ENCODE assay signal across 9 mouse cellular contexts in genomic region chr8:84966603-84967002, GRCm38 (mm10). TPM values are rescaled to one million over a fixed set of nuclear protein-coding genes. Genes with fewer than 3 reads are reported as not detected.
DNase-seq lines count a peak whose midpoint lies in the region; ATAC-seq lines count a peak whose summit lies in the region.
"Had no signal": no experiment of that assay in that cellular context is flagged by ENCODE, and none has a peak within 500 bp of the region (broad histone marks: within the 10 kb centered on the region; RNA-seq: fewer than 3 reads in every experiment).

No protein-coding gene starts in this region.

- H3K9me3 ChIP-seq in heart, embryonic 11.5 days (replicated peaks; ENCODE audit: control insufficient read depth, low read length) = no peaks in the 10 kb centered on the region
- no peaks in the 10 kb centered on the region for H3K9me3 ChIP-seq in hindbrain, embryonic 16.5 days (ENCODE audit: control insufficient read depth, low read length)
- no peaks in the 10 kb centered on the region for H3K9me3 ChIP-seq in neural tube, embryonic 13.5 days

- H3K4me2 ChIP-seq in heart, embryonic 11.5 days = peak overlapping the region; percentile 87
- peak overlapping the region; percentile 97 for H3K4me2 ChIP-seq in hindbrain, embryonic 16.5 days (ENCODE audit: low read length)
- H3K4me2 ChIP-seq in neural tube, embryonic 13.5 days = peak overlapping the region; percentile 95

- no peak for ATAC-seq in heart, embryonic 11.5 days (replicated peaks; ENCODE audit: insufficient number of reproducible peaks, low FRiP score, low TSS enrichment)
- ATAC-seq in hindbrain, embryonic 16.5 days = no peak
- no peak for ATAC-seq in neural tube, embryonic 13.5 days (ENCODE audit: low read depth)
- ATAC-seq in frontal cortex, adult (ENCODE audit: low TSS enrichment) = no peak

- no peaks in the 10 kb centered on the region for H3K27me3 ChIP-seq in heart, embryonic 11.5 days (ENCODE audit: control insufficient read depth, insufficient read depth, low read length)
- H3K27me3 ChIP-seq in hindbrain, embryonic 16.5 days (replicated peaks; ENCODE audit: control insufficient read depth, insufficient read depth, low read length) = no peaks in the 10 kb centered on the region
- no peaks in the 10 kb centered on the region for H3K27me3 ChIP-seq in neural tube, embryonic 13.5 days

- H3K27ac ChIP-seq in heart, embryonic 11.5 days (ENCODE audit: low read depth, low read length) = peak overlapping the region; percentile 72
- peak overlapping the region; percentile 51; the same call in 1 of the 2 replicates for H3K27ac ChIP-seq in hindbrain, embryonic 16.5 days (ENCODE audit: low read depth, low read length)
- H3K27ac ChIP-seq in neural tube, embryonic 13.5 days (replicated peaks) = peak overlapping the region; percentile 79

- DNase-seq in heart, postnatal 14 days = no peak
- peak; percentile 67 for DNase-seq in adrenal gland, adult 8-10 months
- no peak for DNase-seq in urinary bladder, adult 18-20 months (ENCODE audit: low spot score in 2 of 2)
- no peak for DNase-seq in left cerebral cortex, adult 18-20 months (ENCODE audit: low spot score in 2 of 2)

- 21% methylated on average over 3 of the region's 3 CpGs for WGBS in heart, embryonic 11.5 days (ENCODE audit: insufficient replicate concordance)
- 68% methylated on average over 3 of the region's 3 CpGs for WGBS in hindbrain, embryonic 16.5 days
- WGBS in neural tube, embryonic 13.5 days = 46% methylated on average over 3 of the region's 3 CpGs

- H3K36me3 ChIP-seq in heart, embryonic 11.5 days (ENCODE audit: control insufficient read depth, insufficient read depth, low read length) = peaks cover 7% of the 10 kb centered on the region
- H3K36me3 ChIP-seq in hindbrain, embryonic 16.5 days (ENCODE audit: control insufficient read depth, insufficient read depth, low read length) = peaks cover 4% of the 10 kb centered on the region; the same call in 1 of the 2 replicates
- peaks cover 8% of the 10 kb centered on the region for H3K36me3 ChIP-seq in neural tube, embryonic 13.5 days

- no peak overlapping the region; the same call in 1 of the 2 replicates for H3K9ac ChIP-seq in heart, embryonic 11.5 days (ENCODE audit: low read depth, low read length)
- H3K9ac ChIP-seq in hindbrain, embryonic 16.5 days (ENCODE audit: low read depth, low read length) = no peak overlapping the region; the same call in 1 of the 2 replicates
- no peak overlapping the region for H3K9ac ChIP-seq in neural tube, embryonic 13.5 days

- H3K4me1 ChIP-seq in heart, embryonic 11.5 days (ENCODE audit: control insufficient read depth, insufficient read depth, low read length) = peaks cover 29% of the 10 kb centered on the region
- H3K4me1 ChIP-seq in hindbrain, embryonic 16.5 days (ENCODE audit: control insufficient read depth, insufficient read depth, low read depth, low read length) = peaks cover 34% of the 10 kb centered on the region
- H3K4me1 ChIP-seq in neural tube, embryonic 13.5 days (replicated peaks) = peaks cover 49% of the 10 kb centered on the region

- intact Hi-C loops in heart, postnatal 14 days (cut with DNase I) = no loop called here

- peak overlapping the region; percentile 65; the same call in 1 of the 2 replicates for H3K4me3 ChIP-seq in heart, embryonic 11.5 days (ENCODE audit: low read depth, low read length)
- H3K4me3 ChIP-seq in hindbrain, embryonic 16.5 days (ENCODE audit: low read length) = no peak overlapping the region; the same call in 1 of the 2 replicates
- H3K4me3 ChIP-seq in neural tube, embryonic 13.5 days = peak overlapping the region; percentile 68; the same call in 1 of the 2 replicates

RNA-seq across cellular contexts. Expression of gene Gm49661, which starts 2.6 kb away (rescaled TPM):
- polyA plus RNA-seq in heart, embryonic 11.5 days (2014; fragmentation: Nextera tagmentation; extraction: Ambion mirVana) = not detected in 2 replicates
- total RNA-seq in heart, postnatal 14 days (2021) = 1 to 10 TPM; 1.1 to 2.7 TPM
- total RNA-seq in adrenal gland, adult 8-10 months (2022) = 1 to 10 TPM in 2 of 4 experiments, not detected in 2; 1.7 to 2.3 TPM
- polyA plus RNA-seq in hindbrain, embryonic 16.5 days (2015; fragmentation: Nextera tagmentation; extraction: Ambion mirVana) = not detected in 2 replicates
- not detected in 2 replicates for polyA plus RNA-seq in neural tube, embryonic 13.5 days (2015; fragmentation: Nextera tagmentation; extraction: Ambion mirVana)
- total RNA-seq in left cerebral cortex, adult 18-20 months (2021) = not detected
- total RNA-seq: layer of hippocampus, postnatal 10 days had no signal

RNA-seq across cellular contexts. Expression of gene Prdx2, which starts 2.8 kb away (rescaled TPM):
- polyA plus RNA-seq in heart, embryonic 11.5 days (2014; fragmentation: Nextera tagmentation; extraction: Ambion mirVana) = 862 and 992 TPM in 2 replicates
- 100 to 1,000 TPM; 627 to 727 TPM for total RNA-seq in heart, postnatal 14 days (2021)
- 100 to 1,000 TPM; 651 to 758 (median 708) TPM for total RNA-seq in adrenal gland, adult 8-10 months (2022)
- 1,040 and 1,063 TPM in 2 replicates for polyA plus RNA-seq in hindbrain, embryonic 16.5 days (2015; fragmentation: Nextera tagmentation; extraction: Ambion mirVana)
- 1,236 and 1,369 TPM in 2 replicates for polyA plus RNA-seq in neural tube, embryonic 13.5 days (2015; fragmentation: Nextera tagmentation; extraction: Ambion mirVana)
- total RNA-seq in left cerebral cortex, adult 18-20 months (2021) = 100 to 1,000 TPM; 338 to 344 TPM

RNA-seq across cellular contexts. Expression of gene Rnaseh2a, which starts 3.0 kb away (rescaled TPM):
- 95.9 and 106 TPM in 2 replicates for polyA plus RNA-seq in heart, embryonic 11.5 days (2014; fragmentation: Nextera tagmentation; extraction: Ambion mirVana)
- 10 to 100 TPM; 39.7 to 50.7 TPM for total RNA-seq in heart, postnatal 14 days (2021)
- total RNA-seq in adrenal gland, adult 8-10 months (2022) = 100 to 1,000 TPM in 3 of 4 experiments, 10 to 100 TPM in 1; 89.0 to 142 (median 110) TPM
- polyA plus RNA-seq in hindbrain, embryonic 16.5 days (2015; fragmentation: Nextera tagmentation; extraction: Ambion mirVana) = 55.8 and 57.5 TPM in 2 replicates
- polyA plus RNA-seq in neural tube, embryonic 13.5 days (2015; fragmentation: Nextera tagmentation; extraction: Ambion mirVana) = 55.0 and 55.6 TPM in 2 replicates
- 10 to 100 TPM; 45.8 to 59.8 TPM for total RNA-seq in left cerebral cortex, adult 18-20 months (2021)

RNA-seq across cellular contexts. Expression of gene Junb, which starts 11.9 kb away (rescaled TPM):
- polyA plus RNA-seq in heart, embryonic 11.5 days (2014; fragmentation: Nextera tagmentation; extraction: Ambion mirVana) = 7.6 and 9.3 TPM in 2 replicates
- 10 to 100 TPM; 11.2 to 13.9 TPM for total RNA-seq in heart, postnatal 14 days (2021)
- total RNA-seq in adrenal gland, adult 8-10 months (2022) = 100 to 1,000 TPM in 1 of 4 experiments, 10 to 100 TPM in 3; 39.9 to 211 (median 52.4) TPM
- 4.3 and 5.3 TPM in 2 replicates for polyA plus RNA-seq in hindbrain, embryonic 16.5 days (2015; fragmentation: Nextera tagmentation; extraction: Ambion mirVana)
- 7.5 and 8.4 TPM in 2 replicates for polyA plus RNA-seq in neural tube, embryonic 13.5 days (2015; fragmentation: Nextera tagmentation; extraction: Ambion mirVana)
- 100 to 1,000 TPM; 119 to 130 TPM for total RNA-seq in left cerebral cortex, adult 18-20 months (2021)

RNA-seq across cellular contexts. Expression of gene Rtbdn, which starts 19.8 kb away (rescaled TPM):
- not detected in 2 replicates for polyA plus RNA-seq in heart, embryonic 11.5 days (2014; fragmentation: Nextera tagmentation; extraction: Ambion mirVana)
- total RNA-seq in heart, postnatal 14 days (2021) = not detected
- total RNA-seq in adrenal gland, adult 8-10 months (2022) = under 1 TPM in 2 of 4 experiments, not detected in 2; 0.28 to 0.40 TPM
- 3.0 and 3.2 TPM in 2 replicates for polyA plus RNA-seq in hindbrain, embryonic 16.5 days (2015; fragmentation: Nextera tagmentation; extraction: Ambion mirVana)
- polyA plus RNA-seq in neural tube, embryonic 13.5 days (2015; fragmentation: Nextera tagmentation; extraction: Ambion mirVana) = 1.4 and 1.6 TPM in 2 replicates
- total RNA-seq in left cerebral cortex, adult 18-20 months (2021) = 1 to 10 TPM in 1 of 2 experiments, under 1 TPM in 1; 0.91 to 1.3 TPM
